Mouse (Mus musculus): Measurements from ENCODE around the gene Pik3ca.

DNA sequence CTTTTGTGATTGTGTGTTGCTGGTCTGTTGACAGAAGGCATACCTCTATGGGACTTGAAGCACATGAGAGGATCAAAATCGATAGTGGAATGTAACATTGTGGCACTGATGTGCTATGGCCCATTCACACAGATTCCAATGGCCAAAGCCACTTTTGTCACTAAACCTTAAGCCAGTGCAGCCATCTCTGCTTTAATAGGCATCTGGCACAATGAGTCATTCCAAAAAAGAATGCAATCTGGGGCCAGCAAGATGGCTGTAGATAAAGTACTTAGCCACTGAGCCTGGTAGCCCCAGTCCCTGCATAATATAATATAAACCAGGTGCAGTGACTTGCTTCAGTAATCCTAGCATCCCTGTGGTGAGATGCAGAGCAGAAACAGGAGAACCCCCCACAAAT, 30.0 kb upstream of the Pik3ca start:
- TF ChIP-seq POLR2A (IDR thresholded peaks at IDR 0.05; ENCODE audit: insufficient read length, low read depth) (no peak), SRF (IDR thresholded peaks at IDR 0.05; ENCODE audit: control insufficient read depth, insufficient read length, low read depth) (no peak), E2F4 (IDR thresholded peaks at IDR 0.05; ENCODE audit: insufficient read depth) (no peak)
